Mouse (Mus musculus): ENCODE results near the gene Klhl9.
"Not testable (repeated sequence)": the region's sequence is repeated elsewhere in the genome, so short reads cannot be mapped to it uniquely, and the experiment has no call there.

The Klhl9 gene

DNA sequence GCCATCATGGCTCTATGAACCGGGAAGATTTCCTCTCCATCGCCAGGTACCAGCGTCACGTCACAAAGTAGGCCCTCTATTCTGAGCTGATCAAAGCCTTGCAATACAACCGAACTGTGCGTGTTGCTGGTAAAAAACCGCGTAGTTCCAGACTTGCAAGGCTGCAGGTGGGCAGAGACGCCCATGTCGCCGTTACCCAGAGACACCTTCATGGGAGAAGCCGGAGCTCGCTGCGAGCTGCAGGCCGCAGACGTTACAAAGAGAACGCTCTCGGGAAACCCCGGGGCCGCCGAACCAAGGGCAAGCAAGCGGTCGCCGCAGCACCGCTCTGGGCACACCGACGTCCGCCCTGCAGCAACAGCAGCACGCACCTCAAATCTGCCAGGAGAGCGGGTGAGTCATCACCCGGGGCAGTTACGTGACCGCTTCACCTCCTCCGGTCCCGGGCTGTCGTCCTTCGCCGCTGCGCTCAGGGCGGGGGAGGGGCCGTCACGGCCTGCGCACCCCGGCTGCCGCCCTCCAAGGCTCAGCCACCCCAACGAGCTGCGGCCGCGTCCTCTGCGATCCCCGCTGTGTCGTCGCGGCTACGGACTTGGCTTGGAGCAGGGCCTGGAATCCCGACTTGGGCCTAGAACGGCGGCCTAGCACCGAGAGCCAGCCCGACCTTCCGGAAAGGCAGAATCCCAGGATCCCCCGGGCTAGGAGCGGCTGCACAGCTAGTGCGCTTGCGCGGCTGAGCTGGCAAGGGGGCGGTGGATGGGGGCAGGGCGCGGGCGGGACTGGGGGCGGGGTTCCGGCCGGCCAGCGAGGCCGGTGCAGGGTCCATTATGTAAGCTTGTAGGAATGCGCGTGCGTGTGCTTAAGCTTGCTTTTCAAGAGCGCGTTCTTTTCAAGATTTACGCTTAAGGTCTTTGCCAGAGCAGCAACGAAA lies at the start of gene Klhl9, which contains the start of gene Gm26566:
Gene Klhl9 (minus strand): TSS at position 675 of the 931 bp plus-strand sequence.
Gene Gm26566 (plus strand): TSS at position 15 of the 931 bp plus-strand sequence.
- peak; percentile 96 for DNase-seq (ENCODE audit: low spot score)

DNA sequence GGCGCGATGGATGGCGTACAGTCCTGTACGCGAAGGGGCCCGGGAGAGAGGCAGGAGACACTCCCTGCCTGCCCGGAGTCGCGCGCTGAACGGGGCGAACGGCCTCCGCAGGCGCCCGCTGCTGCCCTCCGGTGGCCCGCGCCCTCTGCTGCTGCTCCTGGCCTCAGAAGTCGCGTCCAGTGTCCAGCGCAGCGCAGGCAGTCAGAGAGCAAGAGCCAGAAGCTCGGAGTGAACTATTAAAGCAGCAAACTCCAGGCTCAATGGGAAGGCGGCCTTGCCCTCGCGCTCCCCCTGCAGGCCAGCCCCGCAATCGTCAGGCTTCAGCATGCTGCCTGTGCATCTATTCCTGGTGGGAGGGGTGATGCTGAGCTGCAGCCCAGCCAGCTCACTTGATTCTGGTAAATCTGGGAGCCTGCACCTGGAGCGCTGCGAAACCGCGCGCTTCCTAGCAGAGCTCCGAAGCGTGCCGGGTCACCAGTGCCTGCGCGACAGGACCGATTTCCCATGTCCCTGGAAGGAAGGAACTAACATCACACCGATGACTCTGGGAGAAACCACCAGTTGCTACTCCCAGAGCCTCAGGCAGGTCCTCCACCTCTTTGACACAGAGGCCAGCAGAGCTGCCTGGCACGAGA lies 41.2 kb upstream of the Klhl9 start:
- peak; percentile 29 for DNase-seq (ENCODE audit: low spot score)

DNA sequence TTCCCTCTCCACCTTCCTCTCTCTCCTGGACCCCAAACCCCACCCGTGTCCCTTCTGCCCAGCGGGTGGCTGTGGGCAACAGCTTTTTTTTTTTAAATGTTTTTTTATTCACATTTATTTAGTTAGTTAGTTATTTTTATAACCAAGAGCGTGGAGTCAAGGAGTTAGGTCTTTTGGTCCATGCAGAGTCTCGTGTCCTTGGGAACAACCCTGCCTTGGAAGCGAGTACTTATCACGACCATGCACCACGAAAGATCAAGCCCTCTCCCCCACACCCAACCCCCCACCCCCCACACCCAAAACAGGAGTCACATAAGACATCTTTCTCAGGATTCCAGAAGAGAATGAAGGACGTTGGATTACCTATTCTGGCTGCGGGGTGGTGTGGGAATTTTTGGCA lies 40.1 kb upstream of the Klhl9 start:
- not testable (repeated sequence) for DNase-seq (ENCODE audit: low spot score)

DNA sequence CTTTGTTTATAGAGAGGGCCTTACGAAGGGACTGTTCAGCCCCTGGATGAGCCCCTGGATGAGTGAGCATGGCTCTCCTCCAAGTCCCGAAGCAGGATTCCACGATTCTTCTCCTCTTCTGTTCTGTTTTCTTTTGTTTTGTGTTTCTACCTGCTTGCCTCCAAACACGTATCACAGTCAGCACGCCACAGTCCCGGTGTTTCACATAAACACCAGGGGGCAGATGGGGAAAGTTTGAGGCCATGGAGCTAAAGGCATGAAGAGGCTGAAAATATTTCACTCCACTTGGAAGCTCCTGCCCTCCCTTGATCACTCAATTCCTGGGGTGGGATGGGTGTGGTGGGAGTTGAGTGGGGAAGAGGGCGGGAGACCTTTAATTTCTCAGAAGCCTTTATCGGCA lies 39.5 kb upstream of the Klhl9 start:
- DNase-seq (ENCODE audit: low spot score) = not testable (repeated sequence)

DNA sequence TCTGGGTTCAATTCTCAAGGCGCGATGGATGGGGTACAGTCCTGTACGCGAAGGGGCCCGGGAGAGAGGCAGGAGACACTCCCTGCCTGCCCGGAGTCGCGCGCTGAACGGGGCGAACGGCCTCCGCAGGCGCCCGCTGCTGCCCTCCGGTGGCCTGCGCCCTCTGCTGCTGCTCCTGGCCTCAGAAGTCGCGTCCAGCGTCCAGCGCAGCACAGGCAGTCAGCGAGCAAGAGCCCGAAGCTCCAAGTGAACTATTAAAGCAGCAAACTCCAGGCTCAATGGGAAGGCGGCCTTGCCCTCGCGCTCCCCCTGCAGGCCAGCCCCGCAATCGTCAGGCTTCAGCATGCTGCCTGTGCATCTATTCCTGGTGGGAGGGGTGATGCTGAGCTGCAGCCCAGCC lies 38.2 kb upstream of the Klhl9 start:
- not testable (repeated sequence) for DNase-seq (ENCODE audit: low spot score)

DNA sequence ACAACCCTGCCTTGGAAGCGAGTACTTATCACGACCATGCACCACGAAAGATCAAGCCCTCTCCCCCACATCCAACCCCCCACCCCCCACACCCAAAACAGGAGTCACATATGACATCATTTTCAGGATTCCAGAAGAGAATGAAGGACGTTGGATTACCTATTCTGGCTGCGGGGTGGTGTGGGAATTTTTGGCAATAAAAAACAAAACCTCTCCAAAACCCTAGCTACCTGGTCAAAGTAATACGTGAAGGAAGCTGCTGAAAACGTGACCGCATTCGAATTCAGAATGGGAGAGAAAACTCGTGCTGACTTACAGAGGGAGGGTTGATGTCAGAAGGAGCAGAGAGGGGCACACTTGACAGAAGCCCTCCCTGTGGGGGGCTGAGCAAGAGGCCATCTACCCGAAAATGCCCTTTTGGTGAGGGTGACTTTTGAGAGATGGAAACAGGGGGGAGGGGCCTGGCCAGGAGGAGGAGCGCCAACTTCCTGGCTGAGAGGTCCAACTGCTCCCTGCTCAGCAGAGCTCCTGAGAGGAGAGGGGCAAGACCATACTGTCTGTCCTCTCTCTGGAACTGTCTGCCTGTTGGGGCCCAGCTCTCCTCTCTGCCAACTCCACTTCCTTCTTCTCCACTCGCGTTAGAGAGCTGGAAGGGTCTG lies 37.5 kb upstream of the Klhl9 start, which contains the start of gene Gm13283:
Gene Gm13283 (plus strand): TSS at position 510 of the 659 bp plus-strand sequence.
- DNase-seq (ENCODE audit: low spot score) = not testable (repeated sequence)

DNA sequence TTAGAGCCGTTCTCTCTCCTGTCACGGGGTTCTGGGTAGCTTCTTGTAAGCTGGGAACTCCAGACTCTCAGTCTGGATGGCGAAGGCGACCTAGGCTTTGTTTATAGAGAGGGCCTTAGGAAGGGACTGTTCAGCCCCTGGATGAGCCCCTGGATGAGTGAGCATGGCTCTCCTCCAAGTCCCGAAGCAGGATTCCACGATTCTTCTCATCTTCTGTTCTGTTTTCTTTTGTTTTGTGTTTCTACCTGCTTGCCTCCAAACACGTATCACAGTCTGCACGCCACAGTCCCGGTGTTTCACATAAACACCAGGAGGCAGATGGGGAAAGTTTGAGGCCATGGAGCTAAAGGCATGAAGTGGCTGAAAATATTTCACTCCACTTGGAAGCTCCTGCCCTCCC lies 36.5 kb upstream of the Klhl9 start:
- DNase-seq (ENCODE audit: low spot score) = not testable (repeated sequence)

DNA sequence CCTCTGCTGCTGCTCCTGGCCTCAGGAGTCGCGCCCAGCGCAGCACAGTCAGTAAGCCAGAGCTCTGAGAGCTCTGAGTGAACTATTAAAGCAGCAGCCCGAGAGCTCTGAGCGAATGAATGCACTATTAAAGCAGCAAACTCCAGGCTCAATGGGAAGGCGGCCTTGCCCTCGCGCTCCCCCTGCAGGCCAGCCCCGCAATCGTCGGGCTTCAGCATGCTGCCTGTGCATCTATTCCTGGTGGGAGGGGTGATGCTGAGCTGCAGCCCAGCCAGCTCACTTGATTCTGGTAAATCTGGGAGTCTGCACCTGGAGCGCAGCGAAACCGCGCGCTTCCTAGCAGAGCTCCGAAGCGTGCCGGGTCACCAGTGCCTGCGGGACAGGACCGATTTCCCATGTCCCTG lies 35.4 kb upstream of the Klhl9 start:
- DNase-seq (ENCODE audit: low spot score) = not testable (repeated sequence)

DNA sequence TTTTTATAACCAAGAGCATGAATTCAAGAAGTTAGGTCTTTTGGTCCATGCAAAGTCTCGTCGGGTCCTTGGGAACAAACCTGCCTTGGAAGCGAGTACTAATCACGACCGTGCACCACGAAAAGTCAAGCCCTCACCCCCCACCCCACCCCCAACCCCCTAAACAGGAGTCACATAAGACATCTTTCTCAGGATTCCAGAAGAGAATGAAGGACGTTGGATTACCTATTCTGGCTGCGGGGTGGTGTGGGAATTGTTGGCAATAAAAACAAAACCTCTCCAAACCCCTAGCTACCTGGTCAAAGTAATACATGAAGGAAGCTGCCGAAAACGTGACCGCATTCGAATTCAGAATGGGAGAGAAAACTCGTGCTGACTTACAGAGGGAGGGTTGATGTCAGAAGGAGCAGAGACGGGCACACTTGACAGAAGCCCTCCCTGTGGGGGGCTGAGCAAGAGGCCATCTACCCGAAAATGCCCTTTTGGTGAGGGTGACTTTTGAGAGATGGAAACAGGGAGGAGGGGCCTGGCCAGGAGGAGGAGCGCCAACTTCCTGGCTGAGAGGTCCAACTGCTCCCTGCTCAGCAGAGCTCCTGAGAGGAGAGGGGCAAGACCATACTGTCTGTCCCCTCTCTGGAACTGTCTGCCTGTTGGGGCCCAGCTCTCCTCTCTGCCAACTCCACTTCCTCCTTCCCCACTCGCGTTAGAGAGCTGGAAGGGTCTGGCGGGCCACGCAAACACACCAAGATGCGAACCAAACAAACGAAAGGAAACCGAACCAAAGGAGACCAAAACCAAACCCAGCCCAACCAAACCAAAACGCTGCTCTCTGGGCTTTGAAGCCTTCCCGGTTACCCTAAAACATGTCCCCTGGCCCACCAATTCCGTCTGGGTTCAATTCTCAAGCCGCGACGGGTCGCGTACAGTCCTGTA lies 34.6 kb upstream of the Klhl9 start:
- DNase-seq (ENCODE audit: low spot score) = not testable (repeated sequence)

DNA sequence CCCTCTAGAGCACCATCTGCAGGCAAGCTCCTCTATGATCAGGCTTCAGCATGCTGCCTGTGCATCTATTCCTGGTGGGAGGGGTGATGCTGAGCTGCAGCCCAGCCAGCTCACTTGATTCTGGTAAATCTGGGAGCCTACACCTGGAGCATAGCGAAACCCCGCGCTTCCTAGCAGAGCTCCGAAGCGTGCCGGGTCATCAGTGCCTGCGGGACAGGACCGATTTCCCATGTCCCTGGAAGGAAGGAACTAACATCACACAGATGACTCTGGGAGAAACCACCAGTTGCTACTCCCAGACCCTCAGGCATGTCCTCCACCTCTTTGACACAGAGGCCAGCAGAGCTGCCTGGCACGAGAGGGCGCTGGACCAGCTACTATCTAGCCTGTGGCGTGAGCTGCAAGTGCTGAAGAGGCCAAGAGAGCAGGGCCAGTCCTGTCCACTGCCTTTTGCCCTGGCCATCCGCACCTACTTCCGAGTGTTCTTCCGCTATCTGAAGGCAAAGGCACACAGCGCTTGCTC lies 32.6 kb upstream of the Klhl9 start, which contains the start of gene Gm13271:
Gene Gm13271 (plus strand): TSS at position 51 of the 523 bp plus-strand sequence.
- not testable (repeated sequence) for DNase-seq (ENCODE audit: low spot score)

DNA sequence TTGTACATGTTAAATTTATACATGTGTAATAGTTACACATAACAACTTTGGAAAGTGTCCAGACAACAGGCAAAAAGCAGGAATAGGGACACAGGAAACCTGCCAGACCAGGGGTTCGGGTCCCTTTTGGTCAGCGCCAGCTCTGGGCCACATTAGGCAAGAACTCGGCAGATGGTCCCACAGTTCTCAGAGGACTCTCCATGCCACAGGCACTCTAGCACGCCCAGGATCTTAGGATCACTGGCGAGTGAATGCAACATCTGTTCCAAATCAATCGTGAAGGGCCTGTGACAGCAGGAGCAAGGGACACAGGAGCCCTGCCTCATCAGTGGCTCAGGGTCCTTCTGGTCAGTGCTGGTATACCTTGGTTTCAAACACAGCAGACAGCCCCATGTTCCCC lies 27.7 kb upstream of the Klhl9 start:
- DNase-seq (ENCODE audit: low spot score) = no peak

DNA sequence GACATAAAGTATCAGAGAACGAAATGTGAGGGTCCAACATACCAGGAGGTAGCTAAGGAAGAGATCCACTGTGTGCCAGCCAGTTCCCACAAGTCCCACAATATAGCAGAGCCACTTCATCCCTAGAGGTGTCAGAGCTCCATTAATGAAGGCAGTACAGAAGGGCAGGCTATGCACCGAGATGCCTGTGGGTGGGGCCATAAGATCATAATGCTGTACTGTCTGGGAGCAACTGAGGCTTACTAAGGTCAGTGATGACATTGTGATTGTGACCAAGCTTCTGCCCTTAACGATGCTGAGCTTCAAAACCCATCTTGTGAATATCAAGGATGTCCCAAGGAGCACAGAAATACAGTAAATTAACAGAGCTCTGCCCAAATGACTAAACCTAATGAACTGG lies 21.9 kb upstream of the Klhl9 start:
- DNase-seq (ENCODE audit: low spot score) = no peak

DNA sequence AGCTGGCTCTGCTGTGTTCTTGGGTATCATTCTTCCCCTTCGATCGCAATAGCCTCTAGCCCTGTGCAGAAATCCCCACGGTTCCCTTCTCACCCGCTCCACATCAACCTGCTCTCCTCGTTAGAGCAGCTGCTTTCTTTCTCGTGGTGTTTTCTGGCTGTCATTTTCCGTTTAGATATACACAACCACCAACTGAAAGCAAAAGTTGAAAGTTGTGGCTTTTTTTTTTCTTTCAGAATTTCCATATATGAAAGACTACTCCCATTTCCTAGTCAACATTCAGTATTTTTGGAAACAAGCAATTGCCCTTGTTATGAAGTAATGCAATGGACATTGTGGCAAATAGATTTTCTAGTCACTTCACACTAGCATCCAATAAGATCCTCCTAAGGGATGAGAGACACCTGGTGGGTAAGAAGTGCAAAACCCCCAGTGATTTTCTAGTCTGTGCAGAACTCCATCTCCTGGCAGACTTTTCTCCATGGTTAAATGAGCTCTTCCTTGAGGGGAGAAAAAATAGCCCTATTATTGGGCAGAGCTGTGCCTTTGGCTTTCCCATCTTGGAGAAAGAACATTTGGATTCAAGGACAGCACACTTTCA lies 20.6 kb upstream of the Klhl9 start:
- DNase-seq (ENCODE audit: low spot score) = no peak

DNA sequence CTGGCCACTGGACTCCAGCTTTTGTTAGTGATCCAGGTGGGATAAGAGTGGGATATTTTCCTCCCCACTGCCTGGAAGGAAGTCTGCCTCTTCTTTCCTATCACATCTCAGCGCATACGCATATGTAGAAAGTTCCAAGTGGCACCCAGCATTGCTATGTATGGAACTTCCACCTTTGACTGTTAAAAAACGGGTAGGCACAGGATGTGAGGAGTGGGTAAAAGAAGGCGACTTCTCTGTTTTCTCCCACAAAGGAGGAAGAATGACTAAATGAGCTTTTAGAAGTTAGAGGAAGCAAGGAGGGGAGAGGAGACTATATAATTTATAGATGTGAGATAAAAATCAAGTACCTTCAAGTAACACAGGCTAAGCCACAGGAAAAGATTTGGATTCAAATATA lies 19.2 kb upstream of the Klhl9 start:
- DNase-seq (ENCODE audit: low spot score) = no peak

DNA sequence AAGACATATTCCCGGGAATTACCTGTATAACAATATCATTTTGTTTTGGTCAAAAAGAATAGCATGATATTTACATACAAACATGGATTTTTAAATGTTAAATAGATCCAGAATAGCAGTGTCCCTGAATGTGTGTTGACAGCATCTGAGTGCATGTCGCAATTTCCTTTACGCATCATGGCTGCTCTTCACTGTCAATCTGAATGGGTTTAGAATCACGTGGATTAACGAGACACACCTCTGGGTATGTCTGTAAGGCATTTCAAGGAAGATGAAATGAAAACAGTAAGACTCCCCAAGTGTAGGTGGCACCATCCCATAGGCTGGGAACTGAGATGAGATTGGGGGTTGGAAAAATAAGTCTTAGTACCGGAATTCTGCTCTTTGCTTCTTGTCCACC lies 16.8 kb upstream of the Klhl9 start:
- no peak for DNase-seq (ENCODE audit: low spot score)

DNA sequence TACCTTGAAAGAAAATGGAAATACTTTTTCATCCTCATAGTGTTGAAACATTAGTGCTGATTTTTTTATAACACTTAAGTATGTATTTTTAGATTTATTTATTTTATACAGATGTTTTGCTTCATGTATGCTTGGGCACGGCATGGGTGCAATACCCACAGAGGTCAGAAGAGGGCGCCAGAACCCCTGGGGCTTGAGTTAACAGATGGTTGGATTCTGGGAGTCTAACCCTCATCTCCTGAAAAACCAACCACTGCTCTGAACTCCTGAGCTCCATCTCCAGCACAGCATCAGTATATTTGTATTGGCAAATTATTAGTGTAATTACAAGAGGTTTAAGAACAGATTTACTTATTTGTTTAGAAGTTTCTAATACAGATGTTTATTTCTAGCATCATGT lies 16.2 kb upstream of the Klhl9 start:
- DNase-seq (ENCODE audit: low spot score) = peak; percentile 77

DNA sequence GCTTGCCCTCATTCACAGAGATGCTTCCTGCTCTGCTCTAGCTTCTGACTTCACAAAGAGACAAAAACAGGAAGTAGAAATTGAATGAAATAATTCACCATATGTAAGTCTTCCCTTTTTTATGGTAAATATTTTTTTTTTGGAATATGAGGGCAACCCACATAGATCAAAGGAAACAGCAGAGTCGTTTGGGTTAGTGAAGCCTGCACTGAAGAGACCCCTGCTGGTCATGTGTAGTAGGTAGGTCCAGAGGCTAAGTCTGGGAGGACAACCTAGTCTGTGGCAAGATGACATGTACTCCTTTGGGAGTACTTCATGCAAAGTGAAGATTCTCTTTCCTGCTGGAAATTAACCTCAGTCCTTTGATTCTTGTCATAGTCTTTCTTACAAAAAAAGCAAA lies 5.1 kb upstream of the Klhl9 start:
- DNase-seq (ENCODE audit: low spot score) = peak; percentile 29

DNA sequence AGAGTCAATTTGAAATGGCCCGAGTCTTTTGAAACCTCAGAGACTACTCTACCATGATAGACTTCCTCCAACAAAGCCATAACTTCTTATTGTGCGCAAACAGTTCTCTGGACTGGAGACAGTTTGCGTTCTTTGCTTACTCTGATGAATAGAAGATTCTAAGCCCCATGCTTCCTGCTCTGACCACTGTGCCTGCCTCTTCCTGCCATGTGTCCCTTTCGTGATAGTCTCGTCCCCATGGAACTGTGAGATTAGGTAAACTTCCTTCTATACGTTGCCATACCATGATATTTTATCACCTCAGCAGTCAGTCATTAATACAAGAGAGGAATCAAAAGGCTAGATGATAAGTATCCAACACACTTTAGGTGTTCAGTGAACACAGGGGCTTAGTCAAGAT lies 4.5 kb upstream of the Klhl9 start:
- DNase-seq (ENCODE audit: low spot score) = no peak

DNA sequence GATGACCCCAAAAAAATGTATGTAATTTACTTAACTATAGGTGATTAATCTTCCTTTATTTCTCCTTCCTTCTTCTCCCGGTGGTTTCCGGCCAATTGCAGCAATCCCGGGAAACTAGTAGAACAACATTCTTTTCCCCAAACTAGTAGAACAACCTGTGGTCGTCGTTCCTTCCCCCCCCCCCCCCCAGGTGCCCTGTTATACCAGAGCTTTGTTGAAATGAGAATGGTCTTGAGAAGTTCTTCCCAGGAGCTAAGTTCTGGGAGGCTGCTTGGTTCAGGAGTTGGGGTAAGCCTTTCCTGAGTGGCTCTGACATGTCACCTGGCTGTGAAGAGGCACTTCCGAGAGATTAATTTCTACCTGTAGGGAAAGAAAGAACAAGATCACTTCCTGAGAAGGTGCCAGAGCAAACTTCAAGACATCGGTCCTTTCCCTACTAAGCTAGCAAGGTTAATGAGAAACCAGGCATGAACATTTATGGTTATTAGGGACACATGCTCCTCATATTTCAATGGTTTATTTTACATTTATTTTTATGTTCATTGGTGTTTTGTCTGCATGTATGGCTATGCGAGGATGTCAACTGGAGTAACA lies 1.3 kb upstream of the Klhl9 start:
- no peak for DNase-seq (ENCODE audit: low spot score)

DNA sequence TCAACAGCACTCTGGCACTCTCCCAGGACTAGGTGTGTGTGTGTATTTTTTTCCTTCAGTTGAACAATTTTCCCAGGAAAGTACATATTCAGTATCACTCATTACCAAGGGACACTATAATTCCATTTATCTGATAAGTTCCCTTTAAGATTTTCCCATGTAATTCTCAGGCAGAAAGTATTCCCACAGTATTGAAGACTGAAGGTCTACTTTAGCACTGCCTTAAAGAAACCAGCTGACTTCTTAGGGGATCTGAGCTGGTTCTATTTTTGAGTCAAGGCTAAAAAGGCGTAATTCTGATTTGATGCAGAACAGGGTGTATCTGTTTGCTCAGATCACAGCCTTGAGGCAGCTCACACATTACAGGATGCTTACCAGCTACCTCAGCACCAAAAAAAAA lies 3.5 kb downstream of the Klhl9 start:
- DNase-seq (ENCODE audit: low spot score) = no peak
